Mouse (Mus musculus): ENCODE results near the gene Ikzf2. TPM values are rescaled to one million over a fixed set of nuclear protein-coding genes. Genes with fewer than 3 reads are reported as not detected.

The Ikzf2 gene
- polyA plus RNA-seq, 1 experiment from 2014 or later: 0.60 TPM

- Histone ChIP-seq H3K79me2 (ENCODE audit: inconsistent target) (no peaks in the 10 kb centered on the region), H3K27ac (no peak overlapping the region), H3K4me3 (ENCODE audit: inconsistent target) (peak overlapping the region; percentile 50; the same call in 1 of the 2 replicates), H3K36me3 (ENCODE audit: inconsistent target) (no peaks in the 10 kb centered on the region)
- WGBS (ENCODE audit: missing documents): 4% methylated on average over 13 of the region's 13 CpGs
Measured at GRCm38 (mm10) chr1:69684280-69685040, 2.6 kb downstream of the Ikzf2 start.

GRCm38 (mm10) chr1:69683851-69684250 is 3.2 kb downstream of the Ikzf2 start:
- Histone ChIP-seq H3K79me2 (ENCODE audit: inconsistent target) (no peaks in the 10 kb centered on the region), H3K36me3 (ENCODE audit: inconsistent target) (no peaks in the 10 kb centered on the region), H3K4me3 (ENCODE audit: inconsistent target) (no peak overlapping the region), H3K27ac (no peak overlapping the region)
- 35% methylated on average over 3 of the region's 3 CpGs for WGBS (ENCODE audit: missing documents)

GRCm38 (mm10) chr1:69683058-69683457 is 4.0 kb downstream of the Ikzf2 start:
- Histone ChIP-seq H3K79me2 (ENCODE audit: inconsistent target) (no peaks in the 10 kb centered on the region), H3K4me3 (ENCODE audit: inconsistent target) (no peak overlapping the region), H3K36me3 (ENCODE audit: inconsistent target) (no peaks in the 10 kb centered on the region), H3K27ac (no peak overlapping the region)
- 38% methylated on average over 8 of the region's 8 CpGs for WGBS (ENCODE audit: missing documents)

GRCm38 (mm10) chr1:69682261-69682660 is 4.8 kb downstream of the Ikzf2 start:
- 56% methylated on average over 3 of the region's 3 CpGs for WGBS (ENCODE audit: missing documents)
- Histone ChIP-seq H3K79me2 (ENCODE audit: inconsistent target) (no peaks in the 10 kb centered on the region), H3K36me3 (ENCODE audit: inconsistent target) (no peaks in the 10 kb centered on the region), H3K4me3 (ENCODE audit: inconsistent target) (no peak overlapping the region), H3K27ac (no peak overlapping the region)

GRCm38 (mm10) chr1:69681003-69681402 is 6.0 kb downstream of the Ikzf2 start:
- Histone ChIP-seq H3K27ac (no peak overlapping the region), H3K4me3 (ENCODE audit: inconsistent target) (no peak overlapping the region), H3K36me3 (ENCODE audit: inconsistent target) (no peaks in the 10 kb centered on the region), H3K79me2 (ENCODE audit: inconsistent target) (no peaks in the 10 kb centered on the region)
- 46% methylated on average over 5 of the region's 5 CpGs for WGBS (ENCODE audit: missing documents)

- 41% methylated on average over 4 of the region's 4 CpGs for WGBS (ENCODE audit: missing documents)
- H3K79me2 ChIP-seq (ENCODE audit: inconsistent target): no peaks in the 10 kb centered on the region
- no peaks in the 10 kb centered on the region for H3K36me3 ChIP-seq (ENCODE audit: inconsistent target)
- H3K27ac ChIP-seq: no peak overlapping the region
- H3K4me3 ChIP-seq (ENCODE audit: inconsistent target): no peak overlapping the region
Measured at GRCm38 (mm10) chr1:69680501-69680900, 6.5 kb downstream of the Ikzf2 start.

GRCm38 (mm10) chr1:69669897-69670404 is 17.1 kb downstream of the Ikzf2 start:
- H3K4me3 ChIP-seq (ENCODE audit: inconsistent target): no peak overlapping the region
- no peak overlapping the region for H3K27ac ChIP-seq
- 96% methylated on average over 10 of the region's 10 CpGs for WGBS (ENCODE audit: missing documents)
- H3K36me3 ChIP-seq (ENCODE audit: inconsistent target): no peaks in the 10 kb centered on the region
- no peaks in the 10 kb centered on the region for H3K79me2 ChIP-seq (ENCODE audit: inconsistent target)

GRCm38 (mm10) chr1:69667456-69667855 is 19.6 kb downstream of the Ikzf2 start:
- WGBS (ENCODE audit: missing documents): 63% methylated on average over 5 of the region's 5 CpGs
- no peak overlapping the region for H3K27ac ChIP-seq
- H3K4me3 ChIP-seq (ENCODE audit: inconsistent target): no peak overlapping the region
- no peaks in the 10 kb centered on the region for H3K79me2 ChIP-seq (ENCODE audit: inconsistent target)
- no peaks in the 10 kb centered on the region for H3K36me3 ChIP-seq (ENCODE audit: inconsistent target)

GRCm38 (mm10) chr1:69659779-69660178 is 27.3 kb downstream of the Ikzf2 start:
- H3K4me3 ChIP-seq (ENCODE audit: inconsistent target): no peak overlapping the region

GRCm38 (mm10) chr1:69658051-69658450 is 29.0 kb downstream of the Ikzf2 start:
- Histone ChIP-seq H3K4me3 (ENCODE audit: inconsistent target) (no peak overlapping the region), H3K27ac (no peak overlapping the region), H3K79me2 (ENCODE audit: inconsistent target) (no peaks in the 10 kb centered on the region), H3K36me3 (ENCODE audit: inconsistent target) (no peaks in the 10 kb centered on the region)
- WGBS (ENCODE audit: missing documents): 87% methylated on average over 6 of the region's 6 CpGs

More at GRCm38 (mm10) chr1:69659779-69660178, 27.3 kb downstream of the Ikzf2 start:
- Histone ChIP-seq H3K27ac (no peak overlapping the region), H3K79me2 (ENCODE audit: inconsistent target) (no peaks in the 10 kb centered on the region), H3K36me3 (ENCODE audit: inconsistent target) (no peaks in the 10 kb centered on the region)
- WGBS (ENCODE audit: missing documents): 38% methylated on average over 1 of the region's 2 CpGs

- Histone ChIP-seq H3K79me2 (ENCODE audit: inconsistent target) (no peaks in the 10 kb centered on the region), H3K27ac (no peak overlapping the region), H3K4me3 (ENCODE audit: inconsistent target) (no peak overlapping the region), H3K36me3 (ENCODE audit: inconsistent target) (no peaks in the 10 kb centered on the region)
- 34% methylated on average over 3 of the region's 3 CpGs for WGBS (ENCODE audit: missing documents)
Measured at GRCm38 (mm10) chr1:69657455-69657854, 29.6 kb downstream of the Ikzf2 start.

GRCm38 (mm10) chr1:69656929-69657328 is 30.1 kb downstream of the Ikzf2 start:
- Histone ChIP-seq H3K27ac (no peak overlapping the region), H3K79me2 (ENCODE audit: inconsistent target) (no peaks in the 10 kb centered on the region), H3K4me3 (ENCODE audit: inconsistent target) (no peak overlapping the region), H3K36me3 (ENCODE audit: inconsistent target) (no peaks in the 10 kb centered on the region)
- 28% methylated on average over 16 of the region's 16 CpGs for WGBS (ENCODE audit: missing documents)

GRCm38 (mm10) chr1:69656047-69656782 is 30.8 kb downstream of the Ikzf2 start:
- WGBS (ENCODE audit: missing documents): 56% methylated on average over 4 of the region's 5 CpGs

GRCm38 (mm10) chr1:69655368-69655767 is 31.7 kb downstream of the Ikzf2 start:
- 42% methylated on average over 5 of the region's 5 CpGs for WGBS (ENCODE audit: missing documents)
- Histone ChIP-seq H3K27ac (no peak overlapping the region), H3K79me2 (ENCODE audit: inconsistent target) (no peaks in the 10 kb centered on the region), H3K4me3 (ENCODE audit: inconsistent target) (no peak overlapping the region), H3K36me3 (ENCODE audit: inconsistent target) (no peaks in the 10 kb centered on the region)

More at GRCm38 (mm10) chr1:69656047-69656782, 30.8 kb downstream of the Ikzf2 start:
- H3K27ac ChIP-seq: no peak overlapping the region
- H3K79me2 ChIP-seq (ENCODE audit: inconsistent target): no peaks in the 10 kb centered on the region
- H3K4me3 ChIP-seq (ENCODE audit: inconsistent target): no peak overlapping the region
- no peaks in the 10 kb centered on the region for H3K36me3 ChIP-seq (ENCODE audit: inconsistent target)

GRCm38 (mm10) chr1:69654955-69655354 is 32.1 kb downstream of the Ikzf2 start:
- Histone ChIP-seq H3K4me3 (ENCODE audit: inconsistent target) (no peak overlapping the region), H3K36me3 (ENCODE audit: inconsistent target) (no peaks in the 10 kb centered on the region), H3K79me2 (ENCODE audit: inconsistent target) (no peaks in the 10 kb centered on the region), H3K27ac (no peak overlapping the region)
- WGBS (ENCODE audit: missing documents): 8% methylated on average over 1 of the region's 1 CpGs
